Mouse (Mus musculus) kidney, adult 11 months (tissue): ENCODE results near the gene Glud1.
"Not testable (repeated sequence)": the region's sequence is repeated elsewhere in the genome, so short reads cannot be mapped to it uniquely, and the experiment has no call there.

ENCODE experiments used
- DNase-seq: peaks from one replicate; pipeline ENCODE4 v3.0.0; 2022

Gene Glud1

GRCm38 (mm10) chr14:34354456-34354855 is 43.9 kb downstream of the Glud1 start:
- DNase-seq, result peak; percentile 72

GRCm38 (mm10) chr14:34355301-34355700 is 44.8 kb downstream of the Glud1 start, which contains the start of gene Fam25c:
TSS of gene Fam25c (minus strand) at chr14:34355433.
- no peak for DNase-seq

- peak; percentile 90 for DNase-seq
These were observed 47.3 kb downstream of the Glud1 start for GRCm38 (mm10) chr14:34357671-34358455.

- DNase-seq, result no peak
These were observed 49.2 kb downstream of the Glud1 start for GRCm38 (mm10) chr14:34359676-34360244.

GRCm38 (mm10) chr14:34360251-34360650 is 49.7 kb downstream of the Glud1 start:
- DNase-seq, result peak; percentile 54

GRCm38 (mm10) chr14:34362135-34362534 is 51.6 kb downstream of the Glud1 start:
- no peak for DNase-seq

- DNase-seq, result peak; percentile 84
These were observed 52.4 kb downstream of the Glud1 start for GRCm38 (mm10) chr14:34362726-34363445.

GRCm38 (mm10) chr14:34363490-34364253 is 53.1 kb downstream of the Glud1 start:
- peak; percentile 73 for DNase-seq

- DNase-seq, result not testable (repeated sequence)
These were observed 54.0 kb downstream of the Glud1 start for GRCm38 (mm10) chr14:34364254-34365146.

- no peak for DNase-seq
These were observed 54.6 kb downstream of the Glud1 start for GRCm38 (mm10) chr14:34365147-34365507.

GRCm38 (mm10) chr14:34370203-34370602 is 59.7 kb downstream of the Glud1 start:
- DNase-seq, result no peak

- no peak for DNase-seq
These were observed 60.4 kb downstream of the Glud1 start for GRCm38 (mm10) chr14:34370921-34371320.

GRCm38 (mm10) chr14:34371763-34372162 is 61.2 kb downstream of the Glud1 start:
- no peak for DNase-seq

GRCm38 (mm10) chr14:34372646-34373045 is 62.1 kb downstream of the Glud1 start:
- DNase-seq, result no peak

GRCm38 (mm10) chr14:34373581-34373980 is 63.1 kb downstream of the Glud1 start:
- no peak for DNase-seq

GRCm38 (mm10) chr14:34374577-34374976 is 64.0 kb downstream of the Glud1 start, which contains the start of gene Sncg:
TSS of gene Sncg (minus strand) at chr14:34374789.
- DNase-seq, result no peak

- DNase-seq, result no peak
These were observed 64.9 kb downstream of the Glud1 start, which contains the start of gene Mmrn2 for GRCm38 (mm10) chr14:34375415-34375904. TSS of gene Mmrn2 (plus strand) at chr14:34375465.

GRCm38 (mm10) chr14:34375941-34376340 is 65.4 kb downstream of the Glud1 start:
- no peak for DNase-seq

GRCm38 (mm10) chr14:34377121-34377520 is 66.6 kb downstream of the Glud1 start:
- no peak for DNase-seq

- DNase-seq, result peak; percentile 72
These were observed 68.2 kb downstream of the Glud1 start for GRCm38 (mm10) chr14:34378560-34379331.
